Mouse (Mus musculus) layer of hippocampus, postnatal 25 days (tissue): Measurements from ENCODE around the gene Vmn2r121. TPM values are rescaled to one million over a fixed set of nuclear protein-coding genes. Genes with fewer than 3 reads are reported as not detected.

Experiments
- DNase-seq, 2 experiments: peaks; one replicate each; pipeline ENCODE4 v3.0.0; 2022; ENCODE audit warnings: mixed read lengths in 2 of 2, low spot score in 1 of 2; ENCODE audit errors: extremely low spot score in 1 of 2
- total RNA-seq, 2 experiments: library from RNA; stranded (reverse); gene quantifications; 2 replicates each; pipeline ENCODE4 v1.2.3; 2021

The Vmn2r121 gene
- total RNA-seq = not detected

- no peak for DNase-seq
Observed at GRCm38 (mm10) chrX:124135852-124136251, at the start of gene Vmn2r121. TSS of gene Vmn2r121 (minus strand) at chrX:124135952.
